Mouse (Mus musculus) erythroblast, embryonic 14.5 days (primary cell): Measurements from ENCODE around the gene Olfr924.
"Not testable (repeated sequence)": the region's sequence is repeated elsewhere in the genome, so short reads cannot be mapped to it uniquely, and the experiment has no call there.

Experiments used
- GATA1 ChIP-seq: IDR thresholded peaks from 2 replicates; pipeline ENCODE4 v1.6.1; 2012; ENCODE audit warnings: low read length, inconsistent platforms, mixed read lengths
- TAL1 ChIP-seq: IDR thresholded peaks from 3 replicates; pipeline ENCODE4 v1.6.1; 2012; ENCODE audit warnings: low read length, inconsistent platforms, mixed read lengths

GRCm38 (mm10) chr9:38874880-38875279 is 30.6 kb downstream of the Olfr924 start:
- TF ChIP-seq GATA1, TAL1: not testable (repeated sequence)
